ENCODE assay signal across 17 mouse cellular contexts in genomic region chr6:115125358-115125720, GRCm38 (mm10). TPM values are rescaled to one million over a fixed set of nuclear protein-coding genes. Genes with fewer than 3 reads are reported as not detected.
DNase-seq lines count a peak whose midpoint lies in the region; ATAC-seq and TF ChIP-seq lines count a peak whose summit lies in the region.
"Had no signal": no experiment of that assay in that cellular context is flagged by ENCODE, and none has a peak within 500 bp of the region (broad histone marks: within the 10 kb centered on the region; RNA-seq: fewer than 3 reads in every experiment).

No protein-coding gene starts in this region.

- no peak overlapping the region for H3K4me2 ChIP-seq in midbrain, embryonic 11.5 days
- H3K4me2 ChIP-seq in hindbrain, postnatal 0 days (ENCODE audit: low read depth, low read length): no peak overlapping the region
- no peak overlapping the region for H3K4me2 ChIP-seq in neural tube, embryonic 15.5 days
- H3K4me2 ChIP-seq: embryonic facial prominence, embryonic 13.5 days; heart, embryonic 11.5 days; limb, embryonic 12.5 days; liver, embryonic 12.5 days; lung, embryonic 14.5 days had no signal

- no peaks in the 10 kb centered on the region for H3K9me3 ChIP-seq in midbrain, embryonic 10.5 days (replicated peaks)
- no peaks in the 10 kb centered on the region for H3K9me3 ChIP-seq in midbrain, embryonic 11.5 days (ENCODE audit: control insufficient read depth, low read length)
- H3K9me3 ChIP-seq in hindbrain, postnatal 0 days (ENCODE audit: low read length): no peaks in the 10 kb centered on the region
- no peaks in the 10 kb centered on the region for H3K9me3 ChIP-seq in neural tube, embryonic 15.5 days (replicated peaks)
- H3K9me3 ChIP-seq: embryonic facial prominence, embryonic 13.5 days; limb, embryonic 12.5 days; liver, embryonic 12.5 days had no signal

- no peaks in the 10 kb centered on the region for H3K27me3 ChIP-seq in cerebellum, adult 2 months (ENCODE audit: control insufficient read depth, insufficient read depth, low read length)
- H3K27me3 ChIP-seq in midbrain, embryonic 10.5 days (ENCODE audit: low read depth, poor library complexity, severe bottlenecking): no peaks in the 10 kb centered on the region
- H3K27me3 ChIP-seq in midbrain, embryonic 11.5 days (ENCODE audit: control insufficient read depth, insufficient read depth, low read length): no peaks in the 10 kb centered on the region
- no peaks in the 10 kb centered on the region for H3K27me3 ChIP-seq in hindbrain, postnatal 0 days (ENCODE audit: insufficient read depth, low read length)
- H3K27me3 ChIP-seq in neural tube, embryonic 15.5 days (replicated peaks): no peaks in the 10 kb centered on the region
- H3K27me3 ChIP-seq: liver, embryonic 12.5 days had no signal

- no peak for TF ChIP-seq POLR2A in cerebellum, adult 2 months (IDR thresholded peaks at IDR 0.05; ENCODE audit: borderline replicate concordance, insufficient read depth, low read length)

- TF ChIP-seq CTCF in cerebellum, adult 2 months (IDR thresholded peaks at IDR 0.05; ENCODE audit: borderline replicate concordance, insufficient read depth, low read depth, low read length): no peak
- no peak for TF ChIP-seq CTCF in hindbrain, postnatal 0 days (IDR thresholded peaks at IDR 0.05; ENCODE audit: low read depth)

- no peak for DNase-seq in cerebellum, adult 2 months
- DNase-seq in cerebellum, adult 18-20 months: no peak
- DNase-seq in midbrain, embryonic 10.5 days (ENCODE audit: low spot score): no peak
- no peak for DNase-seq in midbrain, embryonic 11.5 days (ENCODE audit: low spot score, missing footprints)
- DNase-seq in hindbrain, postnatal 0 days (ENCODE audit: low spot score): no peak
- DNase-seq in retina, embryonic 14.5 days (ENCODE audit: low spot score): no peak
- no peak for DNase-seq in urinary bladder, postnatal 36 days (ENCODE audit: low spot score in 2 of 2)
- DNase-seq: adrenal gland, adult 8-10 months; kidney, adult 2 months; kidney, postnatal 14 days; thymus, postnatal 4 days had no signal

- no peak for ATAC-seq in midbrain, embryonic 11.5 days (ENCODE audit: low FRiP score)
- no peak for ATAC-seq in hindbrain, postnatal 0 days
- no peak for ATAC-seq in neural tube, embryonic 15.5 days (ENCODE audit: low FRiP score)
- ATAC-seq: liver, embryonic 12.5 days had no signal

- no peak overlapping the region for H3K4me3 ChIP-seq in cerebellum, adult 2 months (replicated peaks; ENCODE audit: insufficient read depth, low read depth, low read length)
- H3K4me3 ChIP-seq in midbrain, embryonic 10.5 days: no peak overlapping the region
- no peak overlapping the region for H3K4me3 ChIP-seq in midbrain, embryonic 11.5 days (ENCODE audit: low read depth, low read length)
- no peak overlapping the region for H3K4me3 ChIP-seq in hindbrain, postnatal 0 days (ENCODE audit: low read length)
- H3K4me3 ChIP-seq in neural tube, embryonic 15.5 days (replicated peaks): no peak overlapping the region
- H3K4me3 ChIP-seq: embryonic facial prominence, embryonic 13.5 days; limb, embryonic 12.5 days; liver, embryonic 12.5 days had no signal

- no peak overlapping the region for H3K9ac ChIP-seq in midbrain, embryonic 11.5 days (ENCODE audit: low read length)
- 0 out of 2 replicates have a peak overlapping the region, but pooled peaks have one; percentile 1 for H3K9ac ChIP-seq in hindbrain, postnatal 0 days (replicated peaks; ENCODE audit: low read length)
- H3K9ac ChIP-seq in neural tube, embryonic 15.5 days (replicated peaks): no peak overlapping the region
- H3K9ac ChIP-seq: embryonic facial prominence, embryonic 13.5 days; limb, embryonic 12.5 days; liver, embryonic 12.5 days; lung, embryonic 14.5 days had no signal

- H3K4me1 ChIP-seq in cerebellum, adult 2 months (ENCODE audit: control insufficient read depth, insufficient read depth, low read length): peaks cover 14% of the 10 kb centered on the region; the same call in 1 of the 2 replicates
- peaks cover 55% of the 10 kb centered on the region for H3K4me1 ChIP-seq in midbrain, embryonic 10.5 days
- peaks cover 27% of the 10 kb centered on the region for H3K4me1 ChIP-seq in midbrain, embryonic 11.5 days (ENCODE audit: control insufficient read depth, insufficient read depth, low read length)
- H3K4me1 ChIP-seq in hindbrain, postnatal 0 days (ENCODE audit: insufficient read depth, low read length): peaks cover 33% of the 10 kb centered on the region
- H3K4me1 ChIP-seq in neural tube, embryonic 15.5 days: peaks cover 44% of the 10 kb centered on the region
- H3K4me1 ChIP-seq: liver, embryonic 12.5 days had no signal

- no peaks in the 10 kb centered on the region for H3K36me3 ChIP-seq in midbrain, embryonic 10.5 days
- no peaks in the 10 kb centered on the region for H3K36me3 ChIP-seq in midbrain, embryonic 11.5 days (ENCODE audit: control insufficient read depth, insufficient read depth, low read length)
- H3K36me3 ChIP-seq in hindbrain, postnatal 0 days (ENCODE audit: insufficient read depth, low read length): no peaks in the 10 kb centered on the region
- H3K36me3 ChIP-seq in neural tube, embryonic 15.5 days: no peaks in the 10 kb centered on the region
- H3K36me3 ChIP-seq: embryonic facial prominence, embryonic 13.5 days; limb, embryonic 12.5 days; liver, embryonic 12.5 days had no signal

- H3K27ac ChIP-seq in cerebellum, adult 2 months (ENCODE audit: insufficient read depth, low read length): peak overlapping the region; percentile 69; the same call in 1 of the 2 replicates
- H3K27ac ChIP-seq in midbrain, embryonic 10.5 days (replicated peaks): peak overlapping the region; percentile 69; the same call in 1 of the 2 replicates
- no peak overlapping the region for H3K27ac ChIP-seq in midbrain, embryonic 11.5 days (ENCODE audit: low read depth, low read length)
- H3K27ac ChIP-seq in hindbrain, postnatal 0 days: peak overlapping the region; percentile 84
- H3K27ac ChIP-seq in neural tube, embryonic 15.5 days (replicated peaks): peak overlapping the region; percentile 46; the same call in 1 of the 2 replicates
- H3K27ac ChIP-seq: embryonic facial prominence, embryonic 13.5 days; limb, embryonic 12.5 days; liver, embryonic 12.5 days had no signal

- 19% methylated on average over 1 of the region's 1 CpGs for WGBS in cerebellum, adult 2 months
- whole genome bisulfite sequencing in midbrain, embryonic 10.5 days: 81% methylated on average over 1 of the region's 1 CpGs
- 84% methylated on average over 1 of the region's 1 CpGs for WGBS in midbrain, embryonic 11.5 days
- 50% methylated on average over 1 of the region's 1 CpGs for WGBS in hindbrain, postnatal 0 days
- 80% methylated on average over 1 of the region's 1 CpGs for WGBS in neural tube, embryonic 15.5 days

RNA-seq across cellular contexts. Expression of gene Syn2, which starts 9.4 kb away (rescaled TPM):
- 272 and 292 TPM in 2 replicates for polyA plus RNA-seq in cerebellum, adult 2 months (2012; rRNA removed)
- 1.3 and 2.7 TPM in 2 replicates for polyA plus RNA-seq in midbrain, embryonic 10.5 days (2016; fragmentation: Nextera tagmentation; extraction: Ambion mirVana)
- 2.3 and 2.7 TPM in 2 replicates for polyA plus RNA-seq in midbrain, embryonic 11.5 days (2014; fragmentation: Nextera tagmentation; extraction: Ambion mirVana)
- total RNA-seq in hindbrain, postnatal 0 days (2014; rRNA removed): 128 and 129 TPM in 2 replicates
- polyA plus RNA-seq in hindbrain, postnatal 0 days (2015; fragmentation: Nextera tagmentation; extraction: Ambion mirVana): 90.2 and 94.7 TPM in 2 replicates
- polyA plus RNA-seq in neural tube, embryonic 15.5 days (2015; fragmentation: Nextera tagmentation; extraction: Ambion mirVana): 58.6 and 73.3 TPM in 2 replicates
- polyA plus RNA-seq: liver, embryonic 12.5 days had no signal

Comparison
In these comparisons a context has a peak if more than half of its experiments do, and no peak if none do; other contexts are left out.
1. RNA of gene Syn2, which starts 9.4 kb away (polyA plus RNA-seq): 272 to 292 TPM in cerebellum, adult 2 months, 90.2 to 94.7 TPM in hindbrain, postnatal 0 days and 58.6 to 73.3 TPM in neural tube, embryonic 15.5 days; 2.3 to 2.7 TPM in midbrain, embryonic 11.5 days and 1.3 to 2.7 TPM in midbrain, embryonic 10.5 days; every median in the first group is over 10 times any median in the second.